Mouse (Mus musculus) heart, adult 8-10 months (tissue): Measurements from ENCODE around the gene Ccnf. TPM values are rescaled to one million over a fixed set of nuclear protein-coding genes. Genes with fewer than 3 reads are reported as not detected.

Source experiments
- DNase-seq: peaks from one replicate; pipeline ENCODE4 v3.0.0; 2022; ENCODE audit warnings: low spot score
- total RNA-seq, 4 experiments: library from RNA; stranded (reverse); gene quantifications; 2 replicates each; pipeline ENCODE4 v1.2.4; 2022

Ccnf gene
- under 1 TPM; 0.22 to 0.66 (median 0.40) TPM for total RNA-seq

- peak; percentile 98 for DNase-seq
Observed at GRCm38 (mm10) chr17:24251320-24252069, at the start of gene Ccnf. Gene Ccnf (minus strand): TSS chr17:24251484.

- no peak for DNase-seq
Observed at GRCm38 (mm10) chr17:24300651-24301050, 49.4 kb upstream of the Ccnf start.

- no peak for DNase-seq
Observed at GRCm38 (mm10) chr17:24289338-24289737, 38.1 kb upstream of the Ccnf start.

GRCm38 (mm10) chr17:24288477-24288876 is 37.2 kb upstream of the Ccnf start:
- no peak for DNase-seq

- DNase-seq, result no peak
Observed at GRCm38 (mm10) chr17:24285680-24286079, 34.4 kb upstream of the Ccnf start.

- DNase-seq, result no peak
Observed at GRCm38 (mm10) chr17:24283266-24283818, 32.1 kb upstream of the Ccnf start.

GRCm38 (mm10) chr17:24282637-24283036 is 31.4 kb upstream of the Ccnf start:
- no peak for DNase-seq

- no peak for DNase-seq
Observed at GRCm38 (mm10) chr17:24279907-24280306, 28.6 kb upstream of the Ccnf start.

GRCm38 (mm10) chr17:24267133-24267532 is 15.8 kb upstream of the Ccnf start:
- no peak for DNase-seq

- DNase-seq, result no peak
Observed at GRCm38 (mm10) chr17:24264766-24265165, 13.5 kb upstream of the Ccnf start.

GRCm38 (mm10) chr17:24260516-24260915 is 9.2 kb upstream of the Ccnf start:
- no peak for DNase-seq

GRCm38 (mm10) chr17:24259702-24260101 is 8.4 kb upstream of the Ccnf start:
- DNase-seq, result no peak

- DNase-seq, result no peak
Observed at GRCm38 (mm10) chr17:24258981-24259380, 7.7 kb upstream of the Ccnf start.

GRCm38 (mm10) chr17:24252329-24252728 is 1.0 kb upstream of the Ccnf start:
- no peak for DNase-seq

GRCm38 (mm10) chr17:24250988-24251319 is 330 bp downstream of the Ccnf start:
- no peak for DNase-seq

GRCm38 (mm10) chr17:24248641-24249040 is 2.6 kb downstream of the Ccnf start:
- no peak for DNase-seq

- no peak for DNase-seq
Observed at GRCm38 (mm10) chr17:24244061-24244460, 7.2 kb downstream of the Ccnf start.

- no peak for DNase-seq
Observed at GRCm38 (mm10) chr17:24243311-24243969, 7.8 kb downstream of the Ccnf start.

GRCm38 (mm10) chr17:24236921-24237320 is 14.4 kb downstream of the Ccnf start:
- DNase-seq, result peak; percentile 23

GRCm38 (mm10) chr17:24236479-24236878 is 14.8 kb downstream of the Ccnf start:
- DNase-seq, result no peak

- DNase-seq, result no peak
Observed at GRCm38 (mm10) chr17:24227941-24228340, 23.3 kb downstream of the Ccnf start.

- no peak for DNase-seq
Observed at GRCm38 (mm10) chr17:24226721-24227120, 24.6 kb downstream of the Ccnf start.

- no peak for DNase-seq
Observed at GRCm38 (mm10) chr17:24225851-24226250, 25.4 kb downstream of the Ccnf start.
